Mouse (Mus musculus) neural tube, embryonic 14.5 days (tissue): ENCODE measurements around the gene Socs7. TPM values are rescaled to one million over a fixed set of nuclear protein-coding genes. Genes with fewer than 3 reads are reported as not detected.

Experiments used
- ATAC-seq: fragments of 200-750 bp; cut with Nextera tagmentation; 2 replicates; pipeline ENCODE4 v1.8.0; 2017; ENCODE audit warnings: low read depth, mild to moderate bottlenecking, moderate TSS enrichment, moderate library complexity
- H3K27ac ChIP-seq: fragments of 300-500 bp; sonication (generic); 2 replicates; pipeline ENCODE4 v1.5.1; 2014; ENCODE audit warnings: low read depth, mild to moderate bottlenecking, control low read depth, low read length, moderate library complexity, mixed read lengths
- H3K27me3 ChIP-seq: fragments of 300-500 bp; sonication (generic); 2 replicates; pipeline ENCODE4 v1.6.1; 2014; ENCODE audit warnings: low read length; ENCODE audit not compliant: control insufficient read depth, insufficient read depth
- H3K36me3 ChIP-seq: fragments of 300-500 bp; sonication (generic); 2 replicates; pipeline ENCODE4 v1.6.1; 2014; ENCODE audit warnings: low read length, mixed read lengths; ENCODE audit not compliant: control insufficient read depth, insufficient read depth
- H3K4me1 ChIP-seq: fragments of 300-500 bp; sonication (generic); 2 replicates; pipeline ENCODE4 v1.6.1; 2014; ENCODE audit warnings: low read length; ENCODE audit not compliant: control insufficient read depth, insufficient read depth
- H3K4me2 ChIP-seq: fragments of 300-500 bp; sonication (generic); 2 replicates; pipeline ENCODE4 v1.6.1; 2014; ENCODE audit warnings: mild to moderate bottlenecking, low read depth, low read length, control low read depth
- H3K4me3 ChIP-seq: fragments of 300-500 bp; sonication (generic); 2 replicates; pipeline ENCODE4 v1.5.1; 2014; ENCODE audit warnings: low read depth, low read length, control low read depth, mixed read lengths
- H3K9ac ChIP-seq: fragments of 300-500 bp; sonication (generic); replicated peaks from 2 replicates; pipeline ENCODE4 v1.6.1; 2014; ENCODE audit warnings: low read depth, mild to moderate bottlenecking, control low read depth, low read length, mixed read lengths
- H3K9me3 ChIP-seq: fragments of 300-500 bp; sonication (generic); 2 replicates; pipeline ENCODE4 v1.6.1; 2016; ENCODE audit warnings: low read length; ENCODE audit not compliant: control insufficient read depth
- WGBS: fragments of 180-500 bp; shearing (Covaris S2); extraction: QIAGEN DNeasy Blood & Tissue Kit; methylation state at CpG from one replicate; pipeline ENCODE4 v1.1.7; 2014; 5-methylcytosine and 5-hydroxymethylcytosine counted together
- polyA plus RNA-seq: library from polyadenylated mRNA; unstranded; fragments of >200 nt; fragmentation: Nextera tagmentation; extraction: Ambion mirVana; gene quantifications from 2 replicates; pipeline ENCODE4 v1.2.1, GENCODE M21; 2014

Gene Socs7
- polyA plus RNA-seq, 1 experiment from 2014 or later, result 6.7 TPM

- H3K36me3 ChIP-seq, result no peaks in the 10 kb centered on the region
- 60% methylated on average over 7 of the region's 7 CpGs for WGBS
- H3K4me3 ChIP-seq, result no peak overlapping the region
- H3K4me1 ChIP-seq, result peaks cover 9% of the 10 kb centered on the region
- H3K27ac ChIP-seq, result no peak overlapping the region
- H3K4me2 ChIP-seq, result no peak overlapping the region
- H3K27me3 ChIP-seq, result no peaks in the 10 kb centered on the region
- H3K9ac ChIP-seq, result no peak overlapping the region
- no peaks in the 10 kb centered on the region for H3K9me3 ChIP-seq
- ATAC-seq, result no peak
Measured at GRCm38 (mm10) chr11:97370329-97371091, 8.2 kb downstream of the Socs7 start.

- Histone ChIP-seq H3K9ac (no peak overlapping the region), H3K27ac (no peak overlapping the region), H3K36me3 (peaks cover 6% of the 10 kb centered on the region; the same call in 1 of the 2 replicates), H3K9me3 (no peaks in the 10 kb centered on the region), H3K27me3 (no peaks in the 10 kb centered on the region), H3K4me2 (no peak overlapping the region), H3K4me1 (peaks cover 4% of the 10 kb centered on the region), H3K4me3 (no peak overlapping the region)
- ATAC-seq, result no peak
- WGBS, result 92% methylated on average over 6 of the region's 6 CpGs
Measured at GRCm38 (mm10) chr11:97372159-97372864, 10.0 kb downstream of the Socs7 start.

GRCm38 (mm10) chr11:97373402-97373801 is 11.1 kb downstream of the Socs7 start:
- no peak overlapping the region for H3K9ac ChIP-seq
- ATAC-seq, result no peak
- 96% methylated on average over 2 of the region's 2 CpGs for WGBS
- H3K9me3 ChIP-seq, result no peaks in the 10 kb centered on the region
- H3K4me2 ChIP-seq, result no peak overlapping the region
- no peak overlapping the region for H3K27ac ChIP-seq
- H3K4me1 ChIP-seq, result peaks cover 4% of the 10 kb centered on the region
- H3K27me3 ChIP-seq, result no peaks in the 10 kb centered on the region
- peaks cover 17% of the 10 kb centered on the region for H3K36me3 ChIP-seq
- no peak overlapping the region for H3K4me3 ChIP-seq

- H3K4me3 ChIP-seq, result no peak overlapping the region
- WGBS, result 91% methylated on average over 3 of the region's 3 CpGs
- no peak overlapping the region for H3K27ac ChIP-seq
- ATAC-seq, result no peak
- H3K9ac ChIP-seq, result no peak overlapping the region
- no peaks in the 10 kb centered on the region for H3K9me3 ChIP-seq
- peaks cover 43% of the 10 kb centered on the region for H3K36me3 ChIP-seq
- H3K27me3 ChIP-seq, result no peaks in the 10 kb centered on the region
- H3K4me1 ChIP-seq, result no peaks in the 10 kb centered on the region
- H3K4me2 ChIP-seq, result no peak overlapping the region
Measured at GRCm38 (mm10) chr11:97380036-97380435, 17.7 kb downstream of the Socs7 start.

- Histone ChIP-seq H3K9me3 (no peaks in the 10 kb centered on the region), H3K4me1 (no peaks in the 10 kb centered on the region), H3K27ac (no peak overlapping the region), H3K4me2 (no peak overlapping the region), H3K9ac (no peak overlapping the region), H3K4me3 (no peak overlapping the region), H3K36me3 (peaks cover 30% of the 10 kb centered on the region), H3K27me3 (no peaks in the 10 kb centered on the region)
- no peak for ATAC-seq
- 93% methylated on average over 2 of the region's 2 CpGs for WGBS
Measured at GRCm38 (mm10) chr11:97383017-97383416, 20.7 kb downstream of the Socs7 start.

GRCm38 (mm10) chr11:97383764-97384163 is 21.4 kb downstream of the Socs7 start:
- Histone ChIP-seq H3K27ac (no peak overlapping the region), H3K4me2 (no peak overlapping the region), H3K4me3 (no peak overlapping the region), H3K9me3 (no peaks in the 10 kb centered on the region), H3K9ac (no peak overlapping the region), H3K27me3 (no peaks in the 10 kb centered on the region), H3K4me1 (no peaks in the 10 kb centered on the region), H3K36me3 (peaks cover 24% of the 10 kb centered on the region)
- WGBS, result 66% methylated on average over 2 of the region's 2 CpGs
- no peak for ATAC-seq

GRCm38 (mm10) chr11:97387811-97388210 is 25.5 kb downstream of the Socs7 start:
- Histone ChIP-seq H3K4me2 (no peak overlapping the region), H3K9ac (no peak overlapping the region), H3K4me3 (no peak overlapping the region), H3K27me3 (no peaks in the 10 kb centered on the region), H3K9me3 (no peaks in the 10 kb centered on the region), H3K36me3 (peaks cover 40% of the 10 kb centered on the region), H3K4me1 (no peaks in the 10 kb centered on the region), H3K27ac (no peak overlapping the region)
- WGBS, result 93% methylated on average over 2 of the region's 2 CpGs
- ATAC-seq, result no peak

- Histone ChIP-seq H3K4me3 (no peak overlapping the region), H3K27ac (no peak overlapping the region), H3K4me2 (no peak overlapping the region), H3K27me3 (no peaks in the 10 kb centered on the region), H3K9ac (no peak overlapping the region), H3K36me3 (peaks cover 39% of the 10 kb centered on the region), H3K9me3 (no peaks in the 10 kb centered on the region), H3K4me1 (no peaks in the 10 kb centered on the region)
- no peak for ATAC-seq
- 90% methylated on average over 8 of the region's 8 CpGs for WGBS
Measured at GRCm38 (mm10) chr11:97389127-97389526, 26.8 kb downstream of the Socs7 start.

GRCm38 (mm10) chr11:97393658-97394057 is 31.3 kb downstream of the Socs7 start:
- H3K36me3 ChIP-seq, result peaks cover 50% of the 10 kb centered on the region
- no peaks in the 10 kb centered on the region for H3K9me3 ChIP-seq
- ATAC-seq, result no peak
- H3K4me3 ChIP-seq, result no peak overlapping the region
- H3K4me1 ChIP-seq, result no peaks in the 10 kb centered on the region
- no peak overlapping the region for H3K4me2 ChIP-seq
- H3K27me3 ChIP-seq, result no peaks in the 10 kb centered on the region
- no peak overlapping the region for H3K9ac ChIP-seq
- H3K27ac ChIP-seq, result no peak overlapping the region
- 82% methylated on average over 11 of the region's 11 CpGs for WGBS
